Mouse (Mus musculus) kidney, embryonic 14.5 days (tissue): ENCODE data around the gene Serbp1. TPM values are rescaled to one million over a fixed set of nuclear protein-coding genes. Genes with fewer than 3 reads are reported as not detected.
"Not testable (repeated sequence)": the region's sequence is repeated elsewhere in the genome, so short reads cannot be mapped to it uniquely, and the experiment has no call there.

Experiments used
- ATAC-seq: fragments of 200-750 bp; cut with Nextera tagmentation; 2 replicates; pipeline ENCODE4 v1.8.0; 2017; ENCODE audit warnings: moderate number of reproducible peaks, mild to moderate bottlenecking, moderate TSS enrichment, moderate library complexity; ENCODE audit not compliant: low FRiP score, low TSS enrichment
- H3K27ac ChIP-seq: fragments of 300-500 bp; sonication (generic); 2 replicates; pipeline ENCODE4 v1.5.1; 2014; ENCODE audit warnings: low read depth, mild to moderate bottlenecking, low read length, moderate library complexity, mixed read lengths
- H3K27me3 ChIP-seq: fragments of 300-500 bp; sonication (generic); 2 replicates; pipeline ENCODE4 v1.6.1; 2014; ENCODE audit warnings: mild to moderate bottlenecking, low read length; ENCODE audit not compliant: control insufficient read depth, insufficient read depth
- H3K36me3 ChIP-seq: fragments of 300-500 bp; sonication (generic); 2 replicates; pipeline ENCODE4 v1.6.1; 2014; ENCODE audit warnings: low read length, mixed read lengths; ENCODE audit not compliant: control insufficient read depth, insufficient read depth
- H3K4me1 ChIP-seq: fragments of 300-500 bp; sonication (generic); 2 replicates; pipeline ENCODE4 v1.6.1; 2014; ENCODE audit warnings: low read length, mixed read lengths; ENCODE audit not compliant: control insufficient read depth, insufficient read depth
- H3K4me2 ChIP-seq: fragments of 300-500 bp; sonication (generic); replicated peaks from 2 replicates; pipeline ENCODE4 v1.6.1; 2014; ENCODE audit warnings: low read depth, mild to moderate bottlenecking, low read length
- H3K4me3 ChIP-seq: fragments of 300-500 bp; sonication (generic); 2 replicates; pipeline ENCODE4 v1.5.1; 2014; ENCODE audit warnings: mild to moderate bottlenecking, low read length
- H3K9ac ChIP-seq: fragments of 300-500 bp; sonication (generic); 2 replicates; pipeline ENCODE4 v1.6.1; 2014; ENCODE audit warnings: low read depth, mild to moderate bottlenecking, low read length, moderate library complexity
- H3K9me3 ChIP-seq: fragments of 300-500 bp; sonication (generic); 2 replicates; pipeline ENCODE4 v1.6.1; 2016; ENCODE audit warnings: low read length; ENCODE audit not compliant: control insufficient read depth
- WGBS: fragments of 180-500 bp; shearing (Covaris S2); extraction: QIAGEN DNeasy Blood & Tissue Kit; methylation state at CpG from one replicate; pipeline ENCODE4 v1.1.7; 2014; 5-methylcytosine and 5-hydroxymethylcytosine counted together
- polyA plus RNA-seq: library from polyadenylated mRNA; unstranded; fragments of >200 nt; fragmentation: Nextera tagmentation; extraction: Ambion mirVana; gene quantifications from 2 replicates; pipeline ENCODE4 v1.2.1, GENCODE M21; 2014

Serbp1 gene
- polyA plus RNA-seq, 1 experiment from 2014 or later: 546 TPM

GRCm38 (mm10) chr6:67213429-67214098 lies 24.4 kb upstream of the Serbp1 start:
- no peak overlapping the region for H3K9ac ChIP-seq
- H3K27me3 ChIP-seq: no peaks in the 10 kb centered on the region
- H3K4me2 ChIP-seq: no peak overlapping the region
- ATAC-seq: no peak
- WGBS: 87% methylated on average over 4 of the region's 4 CpGs
- no peak overlapping the region for H3K4me3 ChIP-seq
- no peak overlapping the region for H3K27ac ChIP-seq
- H3K36me3 ChIP-seq: no peaks in the 10 kb centered on the region
- H3K4me1 ChIP-seq: no peaks in the 10 kb centered on the region
- H3K9me3 ChIP-seq: no peaks in the 10 kb centered on the region

GRCm38 (mm10) chr6:67217402-67217801 lies 20.6 kb upstream of the Serbp1 start:
- no peaks in the 10 kb centered on the region for H3K4me1 ChIP-seq
- no peaks in the 10 kb centered on the region for H3K9me3 ChIP-seq
- ATAC-seq: no peak
- no peaks in the 10 kb centered on the region for H3K27me3 ChIP-seq
- H3K36me3 ChIP-seq: no peaks in the 10 kb centered on the region
- H3K9ac ChIP-seq: no peak overlapping the region
- no peak overlapping the region for H3K27ac ChIP-seq
- H3K4me2 ChIP-seq: no peak overlapping the region
- no peak overlapping the region for H3K4me3 ChIP-seq
- WGBS: 86% methylated on average over 4 of the region's 4 CpGs

GRCm38 (mm10) chr6:67217846-67218245 lies 20.1 kb upstream of the Serbp1 start:
- H3K36me3 ChIP-seq: no peaks in the 10 kb centered on the region
- no peak for ATAC-seq
- no peak overlapping the region for H3K4me2 ChIP-seq
- WGBS: 96% methylated on average over 1 of the region's 1 CpGs
- no peaks in the 10 kb centered on the region for H3K27me3 ChIP-seq
- H3K27ac ChIP-seq: no peak overlapping the region
- no peak overlapping the region for H3K4me3 ChIP-seq
- no peaks in the 10 kb centered on the region for H3K4me1 ChIP-seq
- H3K9ac ChIP-seq: no peak overlapping the region
- H3K9me3 ChIP-seq: no peaks in the 10 kb centered on the region

- no peaks in the 10 kb centered on the region for H3K36me3 ChIP-seq
- ATAC-seq: no peak
- no peaks in the 10 kb centered on the region for H3K4me1 ChIP-seq
- no peak overlapping the region for H3K9ac ChIP-seq
- H3K27ac ChIP-seq: no peak overlapping the region
- H3K27me3 ChIP-seq: no peaks in the 10 kb centered on the region
- H3K9me3 ChIP-seq: no peaks in the 10 kb centered on the region
- no peak overlapping the region for H3K4me2 ChIP-seq
- H3K4me3 ChIP-seq: no peak overlapping the region
Observed at GRCm38 (mm10) chr6:67218566-67218965, 19.4 kb upstream of the Serbp1 start.

GRCm38 (mm10) chr6:67219931-67220330 lies 18.0 kb upstream of the Serbp1 start:
- H3K9ac ChIP-seq, H3K4me2 ChIP-seq, H3K4me1 ChIP-seq, H3K36me3 ChIP-seq, ATAC-seq, H3K27ac ChIP-seq, H3K27me3 ChIP-seq, H3K4me3 ChIP-seq, H3K9me3 ChIP-seq: not testable (repeated sequence)
- WGBS: 89% methylated on average over 14 of the region's 14 CpGs

- Histone ChIP-seq H3K9ac (no peak overlapping the region), H3K4me3 (no peak overlapping the region), H3K4me2 (no peak overlapping the region), H3K27ac (no peak overlapping the region), H3K9me3 (no peaks in the 10 kb centered on the region), H3K36me3 (no peaks in the 10 kb centered on the region), H3K27me3 (no peaks in the 10 kb centered on the region), H3K4me1 (no peaks in the 10 kb centered on the region)
- ATAC-seq: no peak
Observed at GRCm38 (mm10) chr6:67220731-67221130, 17.2 kb upstream of the Serbp1 start.

GRCm38 (mm10) chr6:67223082-67223481 lies 14.9 kb upstream of the Serbp1 start:
- H3K36me3 ChIP-seq: no peaks in the 10 kb centered on the region
- no peaks in the 10 kb centered on the region for H3K27me3 ChIP-seq
- no peak overlapping the region for H3K27ac ChIP-seq
- 83% methylated on average over 1 of the region's 1 CpGs for WGBS
- H3K4me1 ChIP-seq: no peaks in the 10 kb centered on the region
- no peak overlapping the region for H3K4me3 ChIP-seq
- H3K9ac ChIP-seq: no peak overlapping the region
- H3K4me2 ChIP-seq: no peak overlapping the region
- ATAC-seq: no peak
- H3K9me3 ChIP-seq: no peaks in the 10 kb centered on the region

GRCm38 (mm10) chr6:67223499-67223898 lies 14.5 kb upstream of the Serbp1 start:
- Histone ChIP-seq H3K27ac (no peak overlapping the region), H3K9ac (no peak overlapping the region), H3K36me3 (no peaks in the 10 kb centered on the region), H3K27me3 (no peaks in the 10 kb centered on the region), H3K4me2 (no peak overlapping the region), H3K4me3 (no peak overlapping the region), H3K4me1 (0 out of 2 replicates have a peak, but pooled peaks cover 3% of the 10 kb centered on the region), H3K9me3 (no peaks in the 10 kb centered on the region)
- no peak for ATAC-seq
- 85% methylated on average over 1 of the region's 1 CpGs for WGBS

GRCm38 (mm10) chr6:67226286-67226685 lies 11.7 kb upstream of the Serbp1 start:
- WGBS: 74% methylated on average over 4 of the region's 4 CpGs
- Histone ChIP-seq H3K27me3 (no peaks in the 10 kb centered on the region), H3K9ac (no peak overlapping the region), H3K36me3 (no peaks in the 10 kb centered on the region), H3K27ac (no peak overlapping the region), H3K4me2 (no peak overlapping the region), H3K4me1 (0 out of 2 replicates have a peak, but pooled peaks cover 3% of the 10 kb centered on the region), H3K4me3 (no peak overlapping the region), H3K9me3 (no peaks in the 10 kb centered on the region)
- ATAC-seq: no peak
